Mouse (Mus musculus) embryonic facial prominence, embryonic 14.5 days (tissue): ENCODE results near the gene Smarcc2. TPM values are rescaled to one million over a fixed set of nuclear protein-coding genes. Genes with fewer than 3 reads are reported as not detected.

Source experiments
- ATAC-seq: fragments of 200-750 bp; cut with Nextera tagmentation; 2 replicates; pipeline ENCODE4 v1.8.0; 2017; ENCODE audit warnings: low read depth, moderate number of reproducible peaks, moderate TSS enrichment
- DNase-seq: peaks from one replicate; pipeline ENCODE4 v3.0.0-alpha.2; 2015; ENCODE audit warnings: low spot score
- H3K27ac ChIP-seq: fragments of 300-500 bp; sonication (generic); replicated peaks from 2 replicates; pipeline ENCODE4 v1.5.1; 2014; ENCODE audit warnings: low read depth, mild to moderate bottlenecking, low read length, moderate library complexity
- H3K27me3 ChIP-seq: fragments of 300-500 bp; sonication (generic); replicated peaks from 2 replicates; pipeline ENCODE4 v1.6.1; 2014; ENCODE audit warnings: low read length; ENCODE audit not compliant: control insufficient read depth, insufficient read depth
- H3K36me3 ChIP-seq: fragments of 300-500 bp; sonication (generic); 2 replicates; pipeline ENCODE4 v1.6.1; 2014; ENCODE audit warnings: low read length, mixed read lengths; ENCODE audit not compliant: control insufficient read depth, insufficient read depth
- H3K4me1 ChIP-seq: fragments of 300-500 bp; sonication (generic); 2 replicates; pipeline ENCODE4 v1.6.1; 2014; ENCODE audit warnings: antibody characterized with exemption, low read length; ENCODE audit not compliant: control insufficient read depth, insufficient read depth
- H3K4me2 ChIP-seq: fragments of 300-500 bp; sonication (generic); 2 replicates; pipeline ENCODE4 v1.6.1; 2014; ENCODE audit warnings: low read depth, mild to moderate bottlenecking, low read length, moderate library complexity, mixed read lengths
- H3K4me3 ChIP-seq: fragments of 300-500 bp; sonication (generic); 2 replicates; pipeline ENCODE4 v1.5.1; 2014; ENCODE audit warnings: low read depth, mild to moderate bottlenecking, low read length
- H3K9ac ChIP-seq: fragments of 300-500 bp; sonication (generic); 2 replicates; pipeline ENCODE4 v1.6.1; 2014; ENCODE audit warnings: low read depth, mild to moderate bottlenecking, low read length, moderate library complexity, mixed read lengths
- H3K9me3 ChIP-seq: fragments of 300-500 bp; sonication (generic); 2 replicates; pipeline ENCODE4 v1.6.1; 2016; ENCODE audit warnings: low read length; ENCODE audit not compliant: control insufficient read depth
- WGBS: fragments of 180-500 bp; shearing (Covaris S2); extraction: QIAGEN DNeasy Blood & Tissue Kit; methylation state at CpG from one replicate; pipeline ENCODE4 v1.1.7; 2014; 5-methylcytosine and 5-hydroxymethylcytosine counted together
- polyA plus RNA-seq: library from polyadenylated mRNA; unstranded; fragments of >200 nt; fragmentation: Nextera tagmentation; extraction: Ambion mirVana; gene quantifications from 2 replicates; pipeline ENCODE4 v1.2.1, GENCODE M21; 2014

The Smarcc2 gene
- polyA plus RNA-seq, 1 experiment from 2014 or later = 84.1 TPM

GRCm38 (mm10) chr10:128493695-128494666 is 34.9 kb downstream of the Smarcc2 start, which contains the start of gene Myl6:
Gene Myl6 (minus strand): TSS chr10:128494145.
- Histone ChIP-seq H3K4me3 (peak within 1 kb of the TSS; percentile 76), H3K27me3 (no peaks in the 10 kb centered on the region), H3K9me3 (no peaks in the 10 kb centered on the region), H3K4me2 (peak within 1 kb of the TSS; percentile 90), H3K4me1 (peaks cover 26% of the 10 kb centered on the region), H3K36me3 (peaks cover 29% of the 10 kb centered on the region), H3K9ac (peak within 1 kb of the TSS; percentile 84), H3K27ac (peak within 1 kb of the TSS; percentile 99)
- ATAC-seq (peak; percentile 93), DNase-seq (peak; percentile 100)
- under 1% methylated on average over 39 of the region's 45 CpGs for WGBS

GRCm38 (mm10) chr10:128494667-128495245 is 35.7 kb downstream of the Smarcc2 start:
- Histone ChIP-seq H3K9ac (peak overlapping the region; percentile 84), H3K27ac (peak overlapping the region; percentile 99), H3K4me1 (peaks cover 26% of the 10 kb centered on the region), H3K4me2 (peak overlapping the region; percentile 90), H3K36me3 (peaks cover 21% of the 10 kb centered on the region), H3K9me3 (no peaks in the 10 kb centered on the region), H3K4me3 (peak overlapping the region; percentile 76), H3K27me3 (no peaks in the 10 kb centered on the region)
- DNase-seq (no peak), ATAC-seq (no peak)
- 53% methylated on average over 11 of the region's 11 CpGs for WGBS

- no peaks in the 10 kb centered on the region for H3K9me3 ChIP-seq
- no peaks in the 10 kb centered on the region for H3K27me3 ChIP-seq
- peak overlapping the region; percentile 84 for H3K9ac ChIP-seq
- 81% methylated on average over 2 of the region's 2 CpGs for whole genome bisulfite sequencing
- H3K4me1 ChIP-seq = peaks cover 26% of the 10 kb centered on the region
- H3K4me3 ChIP-seq = peak overlapping the region; percentile 76
- DNase-seq = no peak
- peaks cover 16% of the 10 kb centered on the region for H3K36me3 ChIP-seq
- no peak for ATAC-seq
- H3K27ac ChIP-seq = no peak overlapping the region
- H3K4me2 ChIP-seq = peak overlapping the region; percentile 90
Observed at GRCm38 (mm10) chr10:128495270-128495669, 36.2 kb downstream of the Smarcc2 start.

- Histone ChIP-seq H3K9ac (no peak overlapping the region), H3K27ac (peak overlapping the region; percentile 28; the same call in 1 of the 2 replicates), H3K36me3 (peaks cover 10% of the 10 kb centered on the region), H3K9me3 (no peaks in the 10 kb centered on the region), H3K4me2 (no peak overlapping the region), H3K4me1 (peaks cover 26% of the 10 kb centered on the region), H3K4me3 (no peak overlapping the region), H3K27me3 (no peaks in the 10 kb centered on the region)
- DNase-seq (no peak), ATAC-seq (no peak)
- WGBS = 67% methylated on average over 4 of the region's 4 CpGs
Observed at GRCm38 (mm10) chr10:128495903-128496302, 36.9 kb downstream of the Smarcc2 start.

- no peak overlapping the region for H3K9ac ChIP-seq
- peaks cover 3% of the 10 kb centered on the region for H3K36me3 ChIP-seq
- H3K4me1 ChIP-seq = peaks cover 20% of the 10 kb centered on the region
- WGBS = 24% methylated on average over 4 of the region's 6 CpGs
- H3K4me2 ChIP-seq = 0 out of 2 replicates have a peak overlapping the region, but pooled peaks have one; percentile 0
- no peak overlapping the region for H3K4me3 ChIP-seq
- ATAC-seq = no peak
- no peaks in the 10 kb centered on the region for H3K9me3 ChIP-seq
- peak; percentile 61 for DNase-seq
- H3K27me3 ChIP-seq = no peaks in the 10 kb centered on the region
- no peak overlapping the region; the same call in 1 of the 2 replicates for H3K27ac ChIP-seq
Observed at GRCm38 (mm10) chr10:128496509-128497077, 37.5 kb downstream of the Smarcc2 start.

- WGBS = 38% methylated on average over 6 of the region's 6 CpGs
- Histone ChIP-seq H3K4me2 (peak overlapping the region; percentile 9; the same call in 1 of the 2 replicates), H3K4me1 (peaks cover 15% of the 10 kb centered on the region), H3K36me3 (no peaks in the 10 kb centered on the region), H3K27ac (no peak overlapping the region; the same call in 1 of the 2 replicates), H3K9ac (no peak overlapping the region), H3K4me3 (no peak overlapping the region), H3K27me3 (no peaks in the 10 kb centered on the region), H3K9me3 (no peaks in the 10 kb centered on the region)
- ATAC-seq (no peak), DNase-seq (no peak)
Observed at GRCm38 (mm10) chr10:128497134-128497737, 38.2 kb downstream of the Smarcc2 start.

GRCm38 (mm10) chr10:128498590-128498989 is 39.5 kb downstream of the Smarcc2 start, which contains the start of gene Myl6b:
Gene Myl6b (minus strand): TSS chr10:128498685.
- no peaks in the 10 kb centered on the region for H3K27me3 ChIP-seq
- peak; percentile 82 for ATAC-seq
- peak within 1 kb of the TSS; percentile 62 for H3K4me2 ChIP-seq
- H3K27ac ChIP-seq = peak within 1 kb of the TSS; percentile 87
- H3K9me3 ChIP-seq = no peaks in the 10 kb centered on the region
- H3K4me1 ChIP-seq = peaks cover 14% of the 10 kb centered on the region
- H3K9ac ChIP-seq = peak within 1 kb of the TSS; percentile 67
- no peaks in the 10 kb centered on the region for H3K36me3 ChIP-seq
- peak within 1 kb of the TSS; percentile 52 for H3K4me3 ChIP-seq
- DNase-seq = peak; percentile 98
- 1% methylated on average over 22 of the region's 27 CpGs for WGBS

- H3K4me3 ChIP-seq = peak overlapping the region; percentile 52
- ATAC-seq (peak; percentile 19), DNase-seq (no peak)
- no peaks in the 10 kb centered on the region for H3K9me3 ChIP-seq
- peak overlapping the region; percentile 67 for H3K9ac ChIP-seq
- H3K27me3 ChIP-seq = no peaks in the 10 kb centered on the region
- H3K27ac ChIP-seq = peak overlapping the region; percentile 87
- H3K4me1 ChIP-seq = peaks cover 14% of the 10 kb centered on the region
- peak overlapping the region; percentile 62 for H3K4me2 ChIP-seq
- no peaks in the 10 kb centered on the region for H3K36me3 ChIP-seq
- WGBS = 1% methylated on average over 21 of the region's 21 CpGs
Observed at GRCm38 (mm10) chr10:128499116-128499671, 40.1 kb downstream of the Smarcc2 start.
